Mouse (Mus musculus) myocyte (in vitro differentiated cells): Measurements from ENCODE around the gene Il33.

Experiments used
- CEBPB ChIP-seq: IDR thresholded peaks from 2 replicates; pipeline ENCODE4 v1.6.1; 2011; ENCODE audit warnings: mild to moderate bottlenecking, moderate library complexity; ENCODE audit not compliant: poor library complexity, insufficient read depth, severe bottlenecking
- MYOG ChIP-seq, 3 experiments: IDR thresholded peaks; one replicate each; pipeline ENCODE4 v1.6.1; 2011; ENCODE audit warnings: control low read depth in 2 of 3, low read depth in 2 of 3, mild to moderate bottlenecking in 2 of 3; ENCODE audit not compliant: insufficient read length in 2 of 3, control insufficient read depth in 1 of 3, insufficient read depth in 1 of 3
- POLR2A ChIP-seq: IDR thresholded peaks from one replicate; pipeline ENCODE4 v1.6.1; 2011; ENCODE audit warnings: low read depth, mild to moderate bottlenecking, control low read depth, moderate library complexity; ENCODE audit not compliant: insufficient read length
- SRF ChIP-seq: IDR thresholded peaks from one replicate; pipeline ENCODE4 v1.6.1; 2011; ENCODE audit warnings: low read depth; ENCODE audit not compliant: control insufficient read depth, insufficient read length
- TCF12 ChIP-seq: IDR thresholded peaks from one replicate; pipeline ENCODE4 v1.6.1; 2011; ENCODE audit warnings: mild to moderate bottlenecking, control low read depth; ENCODE audit not compliant: poor library complexity, insufficient read depth, severe bottlenecking
- TCF3 ChIP-seq: IDR thresholded peaks from one replicate; pipeline ENCODE4 v1.6.1; 2011; ENCODE audit warnings: low read depth, control low read depth; ENCODE audit not compliant: insufficient read length

GRCm38 (mm10) chr19:29945557-29946422, 20.9 kb downstream of the Il33 start:
- TF ChIP-seq POLR2A: no peak
- no peak for TF ChIP-seq TCF12
- no peak for TF ChIP-seq TCF3
- no peak for TF ChIP-seq MYOG (IDR thresholded peaks at IDR 0.05; ENCODE audit: control insufficient read depth in 1 of 3, insufficient read depth in 1 of 3, insufficient read length in 2 of 3, low read depth in 2 of 3)
- TF ChIP-seq CEBPB: no peak
- no peak for TF ChIP-seq SRF
